Mouse (Mus musculus) adrenal gland, adult 2 months (tissue): ENCODE results near the gene Phf10. TPM values are rescaled to one million over a fixed set of nuclear protein-coding genes. Genes with fewer than 3 reads are reported as not detected.
"Not testable (repeated sequence)": the region's sequence is repeated elsewhere in the genome, so short reads cannot be mapped to it uniquely, and the experiment has no call there.

Source experiments
- DNase-seq: peaks from one replicate; pipeline ENCODE4 v3.0.0; 2021
- polyA plus RNA-seq: library from polyadenylated mRNA; depleted of rRNA; stranded (reverse); fragments of >200 nt; gene quantifications from 2 replicates; pipeline ENCODE4 v1.2.3, GENCODE M21; 2012
- total RNA-seq, 2 experiments: library from RNA; stranded (reverse); gene quantifications; 2 replicates each; pipeline ENCODE4 v1.2.3; 2021

Gene Phf10
- total and polyA plus RNA-seq, 3 experiments, result 6.8 to 59.4 (median 45.2) TPM

DNA sequence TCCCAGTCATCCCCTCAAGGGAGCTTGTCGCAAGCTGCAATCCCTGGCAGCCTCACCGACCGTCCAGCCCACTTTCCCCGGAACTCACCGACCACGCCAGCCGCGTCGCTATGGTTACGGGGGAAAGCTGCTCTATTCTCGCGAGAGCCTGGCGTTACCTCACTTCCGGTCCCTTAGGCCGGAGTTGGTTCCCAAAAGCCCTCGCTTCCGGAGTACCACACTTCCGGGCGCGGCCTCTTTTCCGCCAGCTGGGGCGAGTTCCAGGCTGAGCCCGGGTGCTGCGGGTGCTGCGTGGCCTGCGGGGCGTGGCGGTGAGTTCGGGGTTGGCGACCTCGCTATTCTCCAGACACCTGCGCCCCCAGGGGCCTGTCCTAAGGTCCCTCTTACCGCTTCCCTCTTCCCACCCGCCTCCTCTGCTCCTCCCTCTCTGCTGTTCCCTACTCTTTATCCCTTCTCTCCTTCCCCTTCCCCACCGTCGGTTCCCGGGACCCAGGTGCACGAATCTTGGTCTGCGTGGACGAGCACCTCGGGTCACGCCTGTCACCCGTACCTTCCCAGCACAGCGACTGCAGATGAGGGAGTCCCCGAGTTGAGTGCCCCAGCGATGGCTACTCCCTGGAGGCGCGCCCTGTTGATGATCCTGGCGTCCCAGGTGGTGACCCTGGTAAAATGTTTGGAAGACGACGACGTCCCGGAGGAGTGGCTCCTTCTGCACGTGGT, 17.9 kb downstream of the Phf10 start, which contains the start of the genes Wdr27 and 1600012H06Rik:
Gene Wdr27 (minus strand): TSS at position 150 of the 720 bp plus-strand sequence.
Gene 1600012H06Rik (plus strand): TSS at position 176 of the 720 bp plus-strand sequence.
- DNase-seq, result peak; percentile 99

- DNase-seq, result not testable (repeated sequence)
Observed at GRCm38 (mm10) chr17:14942181-14942580, 18.9 kb downstream of the Phf10 start.

- peak; percentile 30 for DNase-seq
Observed at GRCm38 (mm10) chr17:14935841-14936605, 25.1 kb downstream of the Phf10 start.

- DNase-seq, result not testable (repeated sequence)
Observed at GRCm38 (mm10) chr17:14935280-14935679, 25.8 kb downstream of the Phf10 start.

GRCm38 (mm10) chr17:14931469-14931868, 29.6 kb downstream of the Phf10 start:
- DNase-seq, result no peak

DNA sequence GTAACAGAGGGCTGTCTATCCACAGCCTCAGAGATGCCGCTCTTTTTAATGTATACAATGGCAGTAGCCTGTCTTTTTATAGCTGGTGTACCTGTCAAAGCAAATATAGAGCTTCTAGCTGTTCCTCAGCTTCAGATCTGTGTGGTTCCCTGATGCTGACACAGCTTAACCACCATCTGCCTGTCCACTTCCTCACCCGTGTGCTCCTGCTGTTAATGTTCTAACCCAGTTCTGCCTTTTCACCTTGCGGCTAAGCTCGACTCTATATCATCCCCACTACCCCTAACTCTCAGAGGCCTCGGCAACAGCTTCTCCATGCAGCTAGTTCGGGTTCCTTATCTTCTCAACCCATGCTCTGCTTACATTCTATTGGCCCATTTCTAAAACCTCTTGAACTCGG, 30.4 kb downstream of the Phf10 start:
- DNase-seq, result no peak

DNA sequence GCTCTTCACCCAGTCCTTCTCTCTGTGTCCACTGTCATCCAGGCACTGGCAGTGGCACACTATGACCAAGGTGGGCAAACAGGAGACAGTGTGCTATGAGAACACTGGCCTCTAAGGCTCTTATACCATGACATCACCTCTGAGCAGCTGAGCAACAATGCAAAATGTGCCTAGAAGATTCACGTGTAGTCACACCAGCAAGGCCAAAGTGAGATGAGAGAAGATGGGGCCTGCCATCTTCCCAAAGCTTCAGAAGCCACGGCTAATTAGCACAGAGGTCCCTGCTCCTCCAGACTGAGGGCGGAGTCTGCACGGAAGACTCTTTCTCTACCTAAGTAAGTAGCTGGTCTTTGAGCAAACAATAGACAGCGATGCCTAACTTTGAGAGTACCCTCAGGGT, 32.4 kb downstream of the Phf10 start:
- no peak for DNase-seq

- no peak for DNase-seq
Observed at GRCm38 (mm10) chr17:14927644-14928218, 33.3 kb downstream of the Phf10 start.

- no peak for DNase-seq
Observed at GRCm38 (mm10) chr17:14921582-14921981, 39.5 kb downstream of the Phf10 start.

DNA sequence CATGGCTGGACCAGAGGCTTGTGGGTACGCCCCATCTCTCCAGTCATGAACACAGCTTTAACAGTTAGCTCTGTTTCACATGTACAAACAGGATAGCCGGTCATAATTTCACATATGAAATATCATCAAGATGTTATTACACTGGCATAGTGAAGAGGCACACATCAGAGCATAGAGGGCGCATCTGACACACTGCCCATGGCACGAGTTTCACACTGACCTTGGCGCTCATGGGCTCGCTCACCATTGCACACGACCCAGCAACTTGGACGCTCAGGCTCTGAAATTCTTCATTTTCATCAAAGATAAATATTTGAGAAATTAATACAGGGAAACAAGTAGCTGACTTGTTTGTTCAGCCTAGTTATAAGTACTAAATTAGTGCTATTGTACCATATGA, 43.2 kb downstream of the Phf10 start:
- peak; percentile 33 for DNase-seq

DNA sequence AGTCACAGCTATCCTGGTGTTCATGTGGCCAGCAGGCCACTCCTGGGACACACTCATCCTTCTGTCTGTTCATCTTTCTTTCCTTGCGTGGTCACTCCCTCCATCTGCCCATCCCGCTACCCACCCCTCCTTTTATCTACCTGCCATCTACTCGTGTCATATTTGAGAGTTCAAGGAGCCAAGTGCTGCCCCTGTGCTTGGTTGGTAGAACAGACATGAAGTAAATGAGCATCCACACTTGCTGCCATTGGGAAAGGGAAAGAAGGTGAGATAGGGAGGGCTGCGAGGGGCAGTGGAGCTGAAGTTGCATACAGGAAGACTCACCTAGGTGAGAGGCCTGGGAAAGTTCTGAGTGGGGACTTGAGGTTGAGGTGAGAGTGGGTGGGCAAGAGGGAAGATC, 46.7 kb downstream of the Phf10 start:
- DNase-seq, result no peak

GRCm38 (mm10) chr17:14912981-14913380, 48.1 kb downstream of the Phf10 start:
- no peak for DNase-seq

GRCm38 (mm10) chr17:14912420-14912819, 48.7 kb downstream of the Phf10 start:
- no peak for DNase-seq

GRCm38 (mm10) chr17:14910771-14911170, 50.3 kb downstream of the Phf10 start:
- DNase-seq, result no peak

GRCm38 (mm10) chr17:14909331-14909730, 51.7 kb downstream of the Phf10 start:
- no peak for DNase-seq

GRCm38 (mm10) chr17:14907136-14907535, 53.9 kb downstream of the Phf10 start:
- no peak for DNase-seq

DNA sequence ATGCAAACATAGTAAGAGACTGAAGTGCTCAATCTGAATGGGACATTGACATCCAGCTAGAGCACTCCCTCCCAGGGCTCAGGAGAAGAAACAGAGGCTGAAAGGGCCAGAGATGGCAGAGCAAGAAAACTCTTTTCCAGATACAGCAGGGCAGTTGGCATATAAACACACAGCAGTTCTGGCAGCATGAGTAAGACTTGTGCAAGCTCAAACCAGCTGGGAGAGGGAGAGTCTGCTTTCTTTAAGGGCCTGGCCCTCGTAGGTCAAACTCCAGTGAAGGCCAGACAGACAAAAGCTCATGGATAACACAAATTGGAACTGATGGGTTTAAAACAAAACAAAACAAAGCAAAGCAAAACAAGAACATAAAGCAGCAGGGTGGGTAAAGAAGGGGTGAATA, 54.5 kb downstream of the Phf10 start:
- no peak for DNase-seq

DNA sequence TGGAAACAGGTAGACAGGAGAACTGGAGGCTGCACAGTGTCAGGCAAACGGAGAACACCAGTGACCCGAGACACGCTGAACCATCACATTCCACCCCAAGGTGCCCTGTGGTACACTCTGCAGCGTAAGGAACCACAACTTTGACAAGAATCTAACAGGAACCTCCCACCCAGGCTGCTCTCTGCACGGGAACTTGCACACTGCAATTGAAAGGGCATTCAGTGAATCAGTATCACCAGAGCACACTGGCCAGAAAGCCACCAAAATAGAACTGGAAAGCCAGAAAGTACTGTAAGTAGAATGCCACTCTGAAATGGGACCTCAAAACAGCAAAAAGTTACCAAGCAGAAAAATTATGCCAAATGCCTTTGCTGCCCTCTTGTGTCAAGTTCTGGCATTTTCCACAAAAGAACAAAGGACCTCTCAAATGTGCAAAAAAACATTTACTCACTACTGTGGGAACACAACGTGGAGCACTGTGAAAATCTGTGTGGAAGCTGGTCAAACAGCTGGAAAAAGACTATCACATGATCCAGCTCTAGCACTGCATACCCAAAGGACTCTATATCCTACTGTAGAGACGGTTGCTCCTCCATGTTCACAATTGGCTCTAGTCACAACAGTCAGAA, 56.3 kb downstream of the Phf10 start:
- DNase-seq, result peak; percentile 45

DNA sequence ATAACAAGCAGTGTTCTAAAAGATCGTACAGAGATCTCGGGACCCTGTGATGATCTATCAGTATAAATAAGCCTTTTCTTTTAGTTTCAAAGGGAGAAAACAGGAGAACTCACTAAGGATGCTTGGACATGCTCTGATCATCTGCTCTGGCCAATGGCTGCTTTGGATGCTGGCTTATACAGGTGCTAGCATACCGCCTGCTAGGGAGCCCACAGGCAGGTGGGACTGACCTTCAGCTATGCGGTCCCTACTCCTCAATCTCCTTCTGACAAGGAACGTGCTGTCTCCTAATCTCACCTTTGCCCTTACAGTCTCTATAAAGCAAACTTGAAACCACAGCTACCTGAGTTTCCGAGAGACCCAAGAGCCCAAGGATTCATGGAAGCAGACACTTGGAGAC, 56.9 kb downstream of the Phf10 start:
- DNase-seq, result no peak

DNA sequence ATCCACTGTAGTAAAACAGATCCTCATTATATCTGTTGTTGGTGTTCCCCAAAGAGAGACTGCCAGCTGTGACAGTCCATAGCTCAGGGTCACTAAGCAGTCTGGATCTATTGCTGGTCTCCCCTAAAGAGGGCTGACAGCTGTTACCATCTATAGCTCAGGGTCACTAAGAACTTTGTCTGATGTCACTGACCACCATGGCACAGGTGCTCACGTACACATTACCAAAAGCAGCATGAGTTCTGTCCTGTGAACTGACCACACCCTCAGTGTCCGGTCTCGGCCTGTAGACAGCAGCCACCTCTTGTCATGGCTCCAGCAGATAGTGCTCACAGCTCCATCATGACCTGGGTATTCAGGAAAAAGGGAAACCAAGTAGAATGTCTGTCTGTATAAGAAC, 57.9 kb downstream of the Phf10 start:
- no peak for DNase-seq

GRCm38 (mm10) chr17:14898972-14899371, 62.1 kb downstream of the Phf10 start:
- DNase-seq, result no peak

DNA sequence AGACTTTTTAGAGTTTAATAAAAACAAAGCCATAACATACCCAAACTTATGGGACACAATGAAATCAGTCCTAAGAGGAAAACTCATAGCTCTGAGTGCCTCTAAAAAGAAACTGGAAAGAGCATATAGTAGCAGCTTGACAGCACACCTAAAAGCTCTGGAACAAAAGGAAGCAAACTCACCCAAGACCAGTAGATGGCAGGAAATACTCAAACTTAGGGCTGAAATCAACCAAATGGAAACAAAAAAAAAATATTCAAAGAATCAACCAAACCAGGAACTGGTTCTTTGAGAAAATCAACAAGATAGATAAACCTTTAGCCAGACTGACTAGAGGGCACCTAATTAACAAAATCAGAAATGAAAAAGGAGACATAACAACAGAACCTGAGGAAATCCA, 66.0 kb downstream of the Phf10 start:
- DNase-seq, result not testable (repeated sequence)
